Mouse (Mus musculus) left cerebral cortex, postnatal 14 days (tissue): ENCODE results near the gene Slc41a2. TPM values are rescaled to one million over a fixed set of nuclear protein-coding genes. Genes with fewer than 3 reads are reported as not detected.
A peak's percentile ranks its signal among the peaks of the same experiment; 100 is the strongest.

Source experiments
- DNase-seq, 2 experiments: peaks; one replicate each; pipeline ENCODE4 v3.0.0; 2021 to 2022; ENCODE audit warnings: low spot score in 2 of 2, mixed read lengths in 1 of 2
- intact Hi-C: fragments of 180-260 bp; cut with DNase I; formaldehyde crosslinking; loops from one replicate; pipeline ENCODE4 v1.15.1; 2025
- total RNA-seq, 2 experiments: library from RNA; stranded (reverse); gene quantifications; 2 replicates each; pipeline ENCODE4 v1.2.3; 2021

Slc41a2 gene
- total RNA-seq, 2 experiments from 2014 or later = 30.8 to 35.6 TPM

DNA sequence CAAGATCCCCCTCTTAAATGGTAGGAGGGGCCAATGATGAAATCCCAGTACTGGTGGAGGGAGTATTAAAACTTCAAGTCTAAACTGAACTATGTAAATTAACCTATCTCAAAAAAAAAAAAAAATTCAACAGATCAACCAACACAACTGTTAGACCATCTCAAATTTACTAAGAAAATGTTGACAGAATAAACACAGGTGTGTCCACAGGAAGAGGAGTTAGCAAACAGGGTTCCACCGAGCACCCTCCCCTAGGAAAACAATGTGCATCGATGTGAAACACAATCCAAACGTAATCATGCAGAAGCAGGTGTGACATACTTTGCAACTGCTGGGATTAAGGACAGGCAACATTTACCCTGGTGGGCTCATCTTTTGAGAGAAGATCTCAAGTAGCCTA is 12.8 kb downstream of the Slc41a2 start:
- intact Hi-C loops = no loop called here
- no peak for DNase-seq

DNA sequence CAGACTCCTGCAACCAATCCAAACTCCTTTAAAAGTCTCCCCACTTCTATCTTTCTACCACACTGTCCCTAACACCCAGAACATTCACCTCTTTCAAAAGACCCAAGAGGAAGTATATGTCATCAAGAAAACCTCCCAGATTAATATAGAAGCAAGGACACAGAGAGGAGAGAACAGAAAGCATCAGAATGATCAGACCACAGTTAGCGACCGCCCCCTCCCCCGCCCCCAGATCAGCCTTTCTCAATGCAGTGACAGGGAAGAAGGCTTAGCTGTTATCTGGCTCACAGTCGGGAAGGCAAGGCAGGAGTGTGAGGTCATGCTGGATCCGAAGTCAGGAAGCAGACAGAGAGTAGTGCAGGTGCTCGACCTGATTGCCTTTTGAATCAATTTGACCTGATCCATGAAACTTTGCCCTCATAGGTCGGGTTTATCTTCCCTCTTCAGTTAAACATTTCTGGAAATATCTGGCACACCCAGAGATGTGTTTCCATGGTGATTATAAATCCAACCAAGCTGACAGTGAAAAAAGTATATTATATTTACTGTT is 15.1 kb downstream of the Slc41a2 start:
- intact Hi-C loops = no loop called here
- DNase-seq = no peak

GRCm38 (mm10) chr10:83321528-83321927 is 16.2 kb downstream of the Slc41a2 start:
- intact Hi-C loops = no loop called here
- no peak for DNase-seq

DNA sequence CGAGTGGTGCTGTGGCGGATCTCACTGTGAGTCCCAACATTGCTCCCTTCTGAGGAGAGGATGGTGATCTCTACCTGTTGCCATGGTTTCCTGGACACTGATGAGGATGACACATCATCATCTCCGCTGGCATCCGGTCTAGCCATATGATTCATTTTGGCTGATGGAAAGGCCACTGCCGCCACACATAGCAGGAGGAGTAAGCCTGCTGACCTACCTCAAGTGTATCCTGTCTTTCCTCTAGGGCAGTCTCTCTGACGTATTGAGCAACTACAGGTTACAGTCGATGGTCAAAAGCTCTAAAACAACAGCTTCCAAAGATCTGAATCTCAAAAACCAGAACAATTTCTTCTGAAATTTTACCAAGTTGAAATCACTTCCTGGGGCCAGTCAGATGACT is 16.8 kb downstream of the Slc41a2 start:
- no peak for DNase-seq

GRCm38 (mm10) chr10:83320396-83320795 is 17.3 kb downstream of the Slc41a2 start:
- intact Hi-C loops = no loop called here
- DNase-seq = no peak

More for the DNA sequence above, 16.8 kb downstream of the Slc41a2 start:
- intact Hi-C loops = no loop called here

- DNase-seq = no peak
- intact Hi-C loops = no loop called here
These were observed 24.6 kb downstream of the Slc41a2 start for GRCm38 (mm10) chr10:83313033-83313432.

- intact Hi-C loops = no loop called here
- DNase-seq = no peak
These were observed 27.3 kb downstream of the Slc41a2 start for GRCm38 (mm10) chr10:83310356-83310755.

- no peak for DNase-seq
- intact Hi-C loops = no loop called here
These were observed 36.0 kb downstream of the Slc41a2 start for GRCm38 (mm10) chr10:83301687-83302086.

DNA sequence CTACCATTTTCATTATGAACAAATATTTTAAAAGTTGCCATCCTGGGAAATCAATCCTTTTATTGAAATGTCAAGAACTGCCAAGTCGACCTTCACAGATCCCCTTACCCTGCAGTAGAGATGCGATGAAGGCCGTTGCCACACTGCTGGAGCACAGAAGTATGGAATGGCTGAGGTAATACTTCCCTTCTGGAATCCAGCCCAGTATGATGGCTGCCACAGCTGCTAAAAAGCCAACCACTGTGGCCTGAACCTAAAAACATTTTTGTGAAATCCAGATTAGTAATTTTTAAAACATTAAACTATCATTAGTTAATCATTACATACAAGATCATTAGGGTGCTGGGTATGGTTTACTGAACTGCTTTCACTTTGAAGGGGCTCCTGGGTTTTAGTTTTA is 36.6 kb downstream of the Slc41a2 start:
- intact Hi-C loops = no loop called here

GRCm38 (mm10) chr10:83297017-83297416 is 40.7 kb downstream of the Slc41a2 start:
- no peak for DNase-seq
- intact Hi-C loops = no loop called here

More for the DNA sequence above, 36.6 kb downstream of the Slc41a2 start:
- DNase-seq = no peak

DNA sequence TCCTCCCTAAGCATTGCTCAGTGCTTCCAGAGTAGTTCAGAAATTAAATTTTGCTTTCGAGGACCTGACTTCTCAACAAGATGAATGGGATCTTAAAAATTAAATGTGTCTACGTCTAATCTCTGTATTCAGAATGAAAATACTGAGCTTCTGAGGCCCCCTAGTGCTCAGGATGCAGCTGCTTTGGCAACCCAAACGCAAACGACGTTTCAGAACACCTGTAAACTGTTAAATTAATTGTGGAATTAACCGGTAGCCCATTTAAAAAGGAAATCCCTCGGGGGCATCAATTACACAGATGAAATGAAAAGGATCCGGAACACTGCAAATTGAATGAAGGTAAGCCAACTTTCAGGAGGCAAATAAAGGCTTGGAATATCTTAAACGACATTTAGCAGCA is 42.9 kb downstream of the Slc41a2 start:
- DNase-seq = peak; percentile 31 to 34
- intact Hi-C loops = loop anchor here (2.0 kb wide), 1 partner anchor 384 kb away; no protein-coding TSS in a partner anchor

- DNase-seq = no peak
- intact Hi-C loops = no loop called here
These were observed 44.3 kb downstream of the Slc41a2 start for GRCm38 (mm10) chr10:83293352-83293751.

GRCm38 (mm10) chr10:83291731-83292130 is 46.0 kb downstream of the Slc41a2 start:
- intact Hi-C loops = no loop called here
- DNase-seq = no peak

- intact Hi-C loops = no loop called here
- DNase-seq = no peak
These were observed 49.9 kb downstream of the Slc41a2 start for GRCm38 (mm10) chr10:83287828-83288227.

GRCm38 (mm10) chr10:83286399-83286798 is 51.3 kb downstream of the Slc41a2 start:
- intact Hi-C loops = no loop called here
- no peak for DNase-seq

DNA sequence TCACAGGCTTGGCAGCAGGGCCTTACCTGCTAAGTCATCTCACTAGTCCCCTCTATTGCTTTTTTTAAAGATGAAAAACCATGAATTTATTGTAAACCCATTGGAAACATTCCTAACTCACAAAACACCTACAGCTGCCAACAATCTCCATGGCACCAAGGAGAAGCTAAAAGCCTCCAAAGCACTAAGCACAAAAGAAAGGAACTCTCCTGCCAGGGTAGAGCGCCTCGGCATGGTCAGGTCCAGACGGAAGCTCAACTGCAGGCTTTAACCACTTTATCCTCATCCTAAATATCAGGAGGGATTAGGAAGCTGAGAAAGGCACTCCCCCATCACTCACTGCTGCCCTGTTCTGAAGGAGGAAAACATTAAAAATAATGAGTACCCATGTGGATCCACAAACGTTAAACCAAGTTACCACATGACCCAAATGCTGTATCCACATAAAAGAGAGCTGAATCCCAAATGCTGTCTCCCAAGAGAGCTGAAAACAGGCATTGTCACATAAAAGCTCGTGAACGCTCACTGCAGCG is 51.9 kb downstream of the Slc41a2 start:
- intact Hi-C loops = no loop called here
- peak in 1 of 2 experiments; percentile 13 for DNase-seq

DNA sequence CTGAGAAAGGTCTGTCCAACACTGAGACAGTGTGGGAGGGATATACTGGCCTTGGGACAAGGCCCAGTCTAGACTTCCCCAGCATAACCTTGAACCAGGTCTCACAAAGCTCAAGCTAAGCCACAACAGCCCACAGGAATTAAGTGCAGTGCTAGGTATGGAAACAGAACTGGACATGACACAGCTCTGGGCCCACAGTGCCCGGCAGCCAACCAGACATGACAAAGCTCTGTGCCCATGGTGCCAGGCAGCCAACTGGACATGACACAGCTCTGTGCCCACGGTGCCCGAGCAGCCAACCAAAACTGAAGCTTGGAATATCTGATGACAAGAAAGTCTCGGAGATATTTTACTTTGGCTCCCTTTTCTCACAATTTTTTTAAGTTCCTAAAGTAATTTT is 52.8 kb downstream of the Slc41a2 start:
- intact Hi-C loops = no loop called here
- DNase-seq = no peak

GRCm38 (mm10) chr10:83266731-83267130 is 71.0 kb downstream of the Slc41a2 start:
- peak; percentile 44 to 53 for DNase-seq
- intact Hi-C loops = no loop called here

DNA sequence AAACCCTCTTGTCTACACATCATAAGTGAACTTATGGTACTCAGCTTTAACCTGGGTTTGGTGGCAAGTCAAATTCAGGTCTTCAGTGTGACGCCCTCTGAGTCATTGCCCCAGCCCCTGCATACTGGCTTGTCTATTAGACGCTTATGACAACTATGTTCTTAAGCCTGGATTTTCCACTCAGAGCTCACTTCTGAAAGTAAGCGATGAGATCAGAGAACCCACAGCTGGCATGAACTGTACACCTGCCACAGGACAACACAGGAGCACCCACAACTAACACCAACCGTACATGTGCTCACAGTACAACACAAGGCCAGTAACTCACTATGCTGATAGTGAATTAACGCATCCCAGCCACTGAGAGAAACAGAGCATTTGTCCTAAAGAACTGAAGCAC is 71.4 kb downstream of the Slc41a2 start:
- no peak for DNase-seq
- intact Hi-C loops = no loop called here

- DNase-seq = no peak
- intact Hi-C loops = no loop called here
These were observed 73.0 kb downstream of the Slc41a2 start for GRCm38 (mm10) chr10:83264680-83265079.

GRCm38 (mm10) chr10:83264056-83264455 is 73.6 kb downstream of the Slc41a2 start:
- intact Hi-C loops = no loop called here
- DNase-seq = no peak

DNA sequence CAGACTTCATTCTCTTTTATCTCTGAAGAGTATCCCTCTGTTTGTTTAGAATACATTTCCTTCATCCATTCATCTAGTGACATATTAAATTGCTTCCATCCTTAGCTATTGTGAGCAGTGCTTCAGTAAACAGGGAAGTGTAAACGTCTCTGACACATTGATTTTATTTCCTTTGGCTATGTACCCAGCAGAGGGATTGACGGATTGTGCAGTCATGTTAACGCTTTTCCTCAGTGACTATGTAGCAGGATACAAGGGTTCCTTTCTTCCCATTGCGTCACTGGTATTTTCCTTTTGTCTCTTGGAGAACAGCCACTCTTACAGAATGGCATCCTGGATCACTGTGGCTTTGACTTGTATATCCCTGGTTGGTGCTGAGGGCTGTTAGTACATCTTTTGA is 76.4 kb downstream of the Slc41a2 start:
- DNase-seq = no peak
- intact Hi-C loops = no loop called here
